Mouse (Mus musculus): ENCODE measurements around the gene Odf3. TPM values are rescaled to one million over a fixed set of nuclear protein-coding genes. Genes with fewer than 3 reads are reported as not detected.

The Odf3 gene
- not detected for polyA plus RNA-seq (2014; fragmentation: Illumina TruSeq; extraction: RNeasy Lipid Tissue Mini Kit (QIAGEN cat#74804); ENCODE audit: low read depth, low replicate concordance)

DNA sequence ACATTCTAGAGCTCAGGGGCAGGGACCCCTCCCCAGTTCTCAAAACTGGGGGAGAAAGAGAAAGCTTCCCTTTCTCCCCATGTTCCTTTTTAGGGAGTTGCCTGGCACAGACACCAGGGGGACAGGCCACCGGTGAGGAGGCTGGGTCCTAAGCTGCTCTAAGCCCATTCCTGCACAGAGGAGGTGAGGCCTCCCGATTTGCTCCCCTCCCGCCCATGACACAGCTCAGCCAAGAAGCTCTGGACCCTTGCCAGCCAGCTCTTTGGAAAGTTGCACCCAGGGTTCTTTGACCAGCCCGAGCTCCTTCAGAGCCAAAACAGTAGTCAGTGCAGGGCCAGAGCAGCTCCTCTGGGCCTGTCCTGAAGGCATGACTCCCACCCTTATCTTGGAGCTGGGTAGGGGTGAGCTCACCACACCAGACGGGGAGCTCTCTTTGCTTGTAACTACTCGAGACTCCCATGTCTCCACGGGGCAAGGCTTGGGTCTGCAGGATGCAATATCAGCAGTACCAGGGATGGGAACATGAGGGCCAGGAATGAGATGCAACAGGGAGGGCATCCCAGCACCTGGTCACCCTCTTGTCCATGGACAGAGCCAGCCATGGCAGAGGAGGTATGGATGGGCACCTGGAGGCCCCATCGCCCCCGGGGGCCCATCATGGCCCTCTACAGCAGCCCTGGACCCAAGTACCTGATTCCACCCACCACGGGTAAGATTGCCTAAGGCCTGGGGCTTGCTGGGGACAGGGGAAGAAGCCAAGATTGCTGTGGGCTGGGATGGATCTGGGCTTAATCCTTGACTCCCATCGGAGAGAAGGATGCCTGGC is at the start of gene Odf3:
Gene Odf3, plus strand, starts transcription at position 51 of the 826 bp plus-strand sequence.

DNA sequence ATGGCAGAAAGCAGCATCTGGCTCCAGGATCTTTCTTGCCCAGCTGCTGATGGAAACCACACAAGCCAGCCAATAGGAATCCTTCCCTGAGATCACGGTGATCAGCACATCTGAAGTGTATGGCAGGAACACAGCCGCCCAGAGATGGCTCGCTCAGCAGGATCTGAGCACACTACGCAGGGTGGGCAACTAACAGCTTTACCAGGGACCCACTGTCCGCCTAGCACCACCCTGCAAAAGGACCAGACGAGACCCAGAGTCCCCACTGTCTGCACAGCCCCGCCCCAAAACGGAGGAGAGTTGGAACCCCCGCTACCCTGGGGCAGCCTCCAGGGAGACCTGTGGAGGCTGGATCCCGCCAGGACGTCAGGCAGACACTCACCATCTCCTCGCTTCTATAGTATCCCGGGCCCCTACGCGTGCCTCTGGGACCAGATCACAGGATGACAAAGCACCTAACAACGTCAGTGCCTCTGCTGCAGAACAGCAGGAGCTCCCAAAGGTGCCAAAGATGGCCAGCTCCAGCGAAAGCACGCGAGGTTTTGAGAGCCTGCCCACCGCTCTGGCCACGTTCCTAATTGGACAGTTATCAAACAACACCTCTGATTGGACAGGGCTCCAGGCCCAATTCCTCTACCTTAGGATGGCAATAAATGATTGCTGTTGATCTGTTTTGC is 25.8 kb upstream of the Odf3 start, which contains the start of gene Zfp941:
Gene Zfp941, minus strand, starts transcription at position 526 of the 677 bp plus-strand sequence.

DNA sequence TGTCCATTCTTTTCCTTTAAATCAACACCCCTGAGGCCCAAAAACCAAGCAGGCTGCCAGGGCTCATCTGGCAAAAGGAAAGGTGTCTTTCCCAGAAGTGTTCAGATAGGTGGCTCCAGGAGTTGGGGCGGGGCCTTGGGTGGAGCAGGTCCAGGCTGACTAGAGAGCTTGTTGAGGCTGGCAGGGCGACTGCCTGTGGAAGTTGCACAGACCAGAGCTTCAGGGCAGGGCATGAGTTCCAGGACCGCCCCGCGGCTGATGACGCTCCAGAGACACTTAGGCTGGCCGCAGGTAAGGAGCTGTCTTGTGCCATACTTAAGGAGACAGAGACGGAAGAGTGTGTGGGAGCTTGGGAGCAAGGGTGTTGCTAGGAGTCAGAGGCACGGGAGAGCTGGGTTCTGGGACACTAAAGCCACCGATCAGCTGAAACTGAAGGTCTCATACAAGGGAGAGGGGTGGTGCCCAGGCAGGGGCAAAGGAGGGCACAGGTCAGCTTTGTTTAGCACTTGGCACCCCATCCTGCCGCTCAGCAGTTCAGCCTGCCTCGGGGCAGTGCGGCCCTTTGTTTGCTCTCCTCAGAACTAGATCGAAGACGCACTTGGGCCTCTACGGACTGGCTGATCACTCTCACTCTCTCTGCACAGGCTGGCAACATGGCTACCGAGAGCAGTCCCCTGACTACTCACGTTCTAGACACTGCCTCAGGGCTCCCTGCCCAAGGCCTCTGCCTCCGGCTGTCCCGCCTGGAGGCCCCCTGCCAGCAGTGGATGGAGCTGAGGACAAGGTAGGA is 12.4 kb upstream of the Odf3 start, which contains the start of gene Urah:
Gene Urah, plus strand, starts transcription at position 51 of the 790 bp plus-strand sequence.

DNA sequence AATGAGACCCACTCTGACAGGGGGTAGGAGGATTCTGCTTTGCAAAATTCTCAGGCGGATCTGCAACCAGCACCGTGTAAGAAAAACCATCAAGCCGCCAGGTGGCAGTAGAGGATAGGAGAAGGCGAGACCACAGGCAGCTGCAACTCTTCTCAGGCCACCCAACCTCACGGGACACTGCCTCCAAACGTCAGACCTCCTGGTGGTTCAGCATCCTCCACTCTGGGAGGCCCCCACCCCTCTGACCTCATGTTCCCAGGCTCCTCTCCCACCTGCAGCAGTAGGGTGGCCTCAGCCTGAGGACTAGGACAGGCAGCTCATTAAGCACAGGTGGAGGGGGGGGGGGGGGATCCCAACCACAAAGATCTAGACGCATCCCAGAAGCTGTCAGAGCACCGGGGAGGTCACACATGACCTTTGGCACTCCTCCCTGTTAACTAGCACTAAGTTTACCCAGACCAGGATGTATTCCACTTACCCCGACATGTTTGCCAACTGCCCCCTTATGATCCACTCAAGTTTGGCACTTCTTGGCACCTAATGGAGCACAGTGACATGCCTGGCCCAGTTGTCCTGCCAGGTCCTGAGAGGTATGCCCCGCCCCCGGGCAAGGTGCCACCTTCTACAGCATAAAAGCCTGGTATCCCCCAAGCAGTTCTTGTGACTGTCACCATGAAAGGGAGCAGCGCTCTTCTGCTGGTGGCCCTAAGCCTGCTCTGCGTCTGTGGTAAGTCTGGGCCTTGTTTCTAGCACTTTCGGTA is 2.5 kb upstream of the Odf3 start, which contains the start of gene Scgb1c1:
Gene Scgb1c1, plus strand, starts transcription at position 643 of the 761 bp plus-strand sequence.

DNA sequence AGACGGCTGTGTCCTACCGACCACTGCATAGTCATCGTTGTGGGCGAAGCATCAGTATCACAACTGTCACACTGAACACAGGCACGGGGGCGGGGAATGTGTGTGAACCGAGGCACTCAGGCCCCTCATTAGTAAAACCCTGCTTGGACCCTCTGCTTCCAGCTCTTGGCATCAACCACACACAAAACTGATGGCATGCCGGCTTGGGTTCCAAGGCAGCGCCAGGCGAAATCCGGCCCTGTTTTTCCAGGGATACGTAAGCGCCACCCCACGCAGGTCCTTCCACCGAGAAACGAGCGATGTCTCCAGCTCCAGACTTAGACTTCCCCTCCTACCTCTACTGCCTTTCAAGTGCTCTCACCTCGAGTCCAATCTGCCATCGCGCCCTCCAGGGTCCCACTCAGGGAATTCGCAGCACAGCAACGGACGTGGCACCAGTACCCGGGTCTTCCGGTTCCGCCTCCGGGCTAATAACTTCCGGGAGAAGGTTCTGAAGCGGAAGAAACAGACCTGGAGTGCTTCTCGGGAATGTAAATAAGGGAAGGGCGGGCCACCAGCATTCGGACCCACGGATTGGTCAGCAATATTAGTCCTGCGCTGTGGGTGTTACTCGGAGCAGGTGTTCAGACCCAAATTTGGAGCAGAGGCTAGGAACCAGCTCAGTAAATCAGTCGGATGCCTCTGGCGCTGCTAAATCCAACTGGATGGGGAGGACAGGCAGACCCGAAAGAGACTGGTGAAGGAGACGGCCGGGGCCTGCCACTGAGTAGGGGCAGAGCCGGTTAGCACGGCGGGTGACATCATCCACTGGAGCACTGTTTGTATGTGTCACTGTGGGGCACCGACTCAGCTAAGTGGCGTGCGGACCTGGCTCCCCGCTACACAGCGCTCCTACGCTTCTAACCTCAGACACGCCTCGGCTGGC is 8.5 kb downstream of the Odf3 start, which contains the start of gene Gm45785:
Gene Gm45785, minus strand, starts transcription at position 472 of the 925 bp plus-strand sequence.

DNA sequence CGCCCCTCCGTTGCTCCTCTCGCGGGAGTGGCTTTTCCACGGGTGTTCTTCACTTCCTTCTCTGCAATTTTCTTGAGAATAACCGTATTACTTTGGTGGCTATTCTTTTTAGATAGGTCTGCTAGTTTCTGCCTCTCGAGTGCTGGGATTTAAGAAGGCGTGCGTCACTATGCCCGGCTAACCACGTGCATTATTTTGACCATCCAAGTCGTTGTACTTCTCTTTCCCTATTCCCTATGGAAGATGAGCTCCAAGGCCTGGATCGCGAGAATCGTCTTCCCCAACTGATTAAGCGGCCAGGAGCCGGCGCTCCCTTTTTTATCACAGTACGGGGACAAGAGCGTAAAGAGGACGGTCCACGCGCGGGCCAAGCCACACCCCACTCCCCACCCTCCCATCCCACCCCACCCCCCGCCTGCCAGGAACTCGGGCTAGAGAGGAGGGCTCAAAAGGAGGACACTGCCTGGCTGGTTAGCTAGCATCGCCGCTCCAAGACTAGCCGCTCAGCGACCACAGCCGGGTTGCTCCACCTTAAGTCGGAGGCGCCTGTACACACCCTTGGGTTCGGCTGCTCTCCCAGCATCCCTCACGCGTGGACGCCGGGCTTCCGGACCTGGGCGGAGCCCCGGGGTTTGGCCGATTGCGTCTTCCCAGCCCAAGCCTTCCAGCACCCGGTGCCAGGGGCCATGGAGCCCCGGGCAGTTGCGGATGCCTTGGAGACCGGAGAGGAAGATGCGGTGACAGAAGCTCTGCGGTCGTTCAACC is 9.4 kb downstream of the Odf3 start, which contains the start of gene Ric8a:
Gene Ric8a, plus strand, starts transcription at position 173 of the 765 bp plus-strand sequence.

DNA sequence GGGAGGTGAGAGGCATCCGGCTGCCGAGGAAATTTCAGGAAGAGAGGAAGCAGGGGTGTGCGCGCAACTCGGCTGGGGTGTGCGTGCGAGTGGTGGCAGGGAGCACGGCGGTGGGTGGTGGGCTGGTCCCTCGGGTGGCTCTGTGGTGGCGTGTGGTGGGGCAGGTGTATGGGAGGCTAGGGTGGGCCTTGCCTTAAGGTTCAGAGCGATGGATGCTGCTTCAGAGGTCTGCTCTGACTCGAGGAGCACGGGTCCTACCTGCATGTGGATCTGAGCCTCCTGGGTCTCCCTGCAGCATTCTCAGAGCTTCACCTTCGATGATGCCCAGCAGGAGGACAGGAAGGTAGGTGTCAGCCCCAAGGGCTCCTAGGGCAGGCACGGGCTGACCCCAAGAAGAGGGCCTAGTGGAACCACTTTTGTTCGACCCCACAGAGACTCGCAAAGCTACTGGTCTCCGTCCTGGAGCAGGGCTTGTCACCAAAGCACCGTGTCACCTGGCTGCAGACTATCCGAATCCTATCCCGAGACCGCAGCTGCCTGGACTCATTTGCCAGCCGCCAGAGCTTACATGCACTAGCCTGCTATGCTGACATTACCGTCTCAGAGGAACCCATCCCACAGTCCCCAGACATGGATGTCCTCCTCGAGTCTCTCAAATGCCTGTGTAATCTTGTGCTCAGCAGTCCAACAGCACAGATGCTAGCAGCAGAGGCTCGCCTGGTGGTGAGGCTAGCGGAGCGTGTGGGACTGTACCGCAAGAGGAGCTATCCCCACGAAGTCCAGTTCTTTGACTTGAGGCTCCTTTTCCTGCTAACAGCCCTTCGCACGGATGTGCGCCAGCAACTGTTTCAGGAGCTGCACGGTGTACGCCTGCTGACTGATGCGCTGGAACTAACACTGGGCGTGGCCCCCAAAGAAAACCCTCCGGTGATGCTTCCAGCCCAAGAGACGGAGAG is 10.2 kb downstream of the Odf3 start, which contains the start of gene Bet1l:
Gene Bet1l, minus strand, starts transcription at position 28 of the 956 bp plus-strand sequence.

DNA sequence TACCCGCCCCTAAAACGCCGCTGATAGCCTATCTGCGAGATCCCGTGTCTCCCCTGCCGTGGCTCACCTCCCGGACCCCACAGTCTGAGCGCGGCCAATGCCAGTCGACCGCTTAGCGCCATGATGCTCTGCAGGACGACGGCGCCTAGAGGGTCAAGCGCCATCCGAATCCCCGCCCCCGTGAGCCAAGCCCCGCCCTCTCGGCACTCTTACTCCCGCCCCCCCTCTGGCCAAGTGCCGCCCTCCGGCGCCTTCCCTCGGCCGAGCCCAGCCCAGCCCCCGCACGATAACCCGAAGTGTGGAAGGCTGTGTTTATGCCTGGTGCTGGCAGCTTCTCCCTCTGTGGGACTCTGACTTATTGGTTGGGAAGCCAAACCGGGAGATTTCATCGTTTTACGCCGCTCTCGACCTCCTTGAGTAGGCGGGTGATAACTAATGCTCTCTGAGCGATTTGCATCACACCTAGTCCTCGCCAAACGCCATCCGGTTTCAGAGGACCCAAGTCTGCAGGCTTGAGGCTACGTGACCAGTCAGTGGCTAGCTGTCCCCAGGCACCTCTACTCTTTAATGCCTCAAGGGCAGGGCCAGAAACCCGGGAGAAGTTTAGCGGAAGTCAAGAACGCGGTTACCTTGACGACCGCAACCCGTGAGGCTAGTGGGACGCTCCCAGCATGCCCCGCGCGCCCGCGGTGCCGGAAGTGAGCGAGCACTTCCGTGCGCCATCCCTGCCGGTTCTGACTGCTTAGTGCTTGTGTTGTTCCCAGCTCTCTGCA is 34.3 kb downstream of the Odf3 start, which contains the start of the genes Psmd13 and Sirt3:
Gene Psmd13, plus strand, starts transcription at position 273 of the 773 bp plus-strand sequence.
Gene Sirt3, minus strand, starts transcription at position 614 of the 773 bp plus-strand sequence.

DNA sequence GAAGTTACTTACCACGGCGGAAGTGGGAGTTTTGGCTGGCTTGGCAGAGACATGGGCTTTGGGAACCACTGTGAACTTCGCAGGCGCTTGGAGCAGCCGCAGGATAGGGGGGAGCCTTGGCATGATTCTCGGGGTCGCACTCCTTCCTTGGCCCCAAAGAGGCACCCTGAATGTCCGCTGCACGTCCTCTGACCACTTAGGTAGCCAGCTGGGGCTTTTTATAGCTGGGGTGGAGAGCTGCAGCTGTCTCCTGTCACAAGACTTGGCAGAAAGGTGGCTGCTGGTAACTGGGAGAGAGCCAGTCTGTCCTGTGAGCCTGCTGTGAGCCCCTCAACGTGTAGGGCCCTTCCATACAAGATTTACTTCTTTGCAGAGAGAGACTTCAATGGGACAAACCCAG is 52.6 kb downstream of the Odf3 start, which contains the start of gene Cox8b:
Gene Cox8b, minus strand, starts transcription at position 227 of the 400 bp plus-strand sequence.

Other genes with a start within 250 kb of the Odf3 start
- gene Olfr46, start 246.5 kb upstream of the Odf3 start, polyA plus RNA-seq (2014; fragmentation: Illumina TruSeq; extraction: RNeasy Lipid Tissue Mini Kit (QIAGEN cat#74804); ENCODE audit: low read depth, low replicate concordance): not detected
- gene Olfr61, start 218.8 kb upstream of the Odf3 start, polyA plus RNA-seq (2014; fragmentation: Illumina TruSeq; extraction: RNeasy Lipid Tissue Mini Kit (QIAGEN cat#74804); ENCODE audit: low read depth, low replicate concordance): not detected
- not detected for gene Olfr53, start 201.4 kb upstream of the Odf3 start, polyA plus RNA-seq (2014; fragmentation: Illumina TruSeq; extraction: RNeasy Lipid Tissue Mini Kit (QIAGEN cat#74804); ENCODE audit: low read depth, low replicate concordance)
- gene Olfr539, start 187.9 kb upstream of the Odf3 start, polyA plus RNA-seq (2014; fragmentation: Illumina TruSeq; extraction: RNeasy Lipid Tissue Mini Kit (QIAGEN cat#74804); ENCODE audit: low read depth, low replicate concordance): not detected
- gene Olfr45, start 165.9 kb upstream of the Odf3 start, polyA plus RNA-seq (2014; fragmentation: Illumina TruSeq; extraction: RNeasy Lipid Tissue Mini Kit (QIAGEN cat#74804); ENCODE audit: low read depth, low replicate concordance): not detected
- not detected for gene Olfr541, start 150.5 kb upstream of the Odf3 start, polyA plus RNA-seq (2014; fragmentation: Illumina TruSeq; extraction: RNeasy Lipid Tissue Mini Kit (QIAGEN cat#74804); ENCODE audit: low read depth, low replicate concordance)
- 21.8 TPM for gene Cyp2e1, start 84.1 kb upstream of the Odf3 start, polyA plus RNA-seq (2014; fragmentation: Illumina TruSeq; extraction: RNeasy Lipid Tissue Mini Kit (QIAGEN cat#74804); ENCODE audit: low read depth, low replicate concordance)
- gene Syce1, start 60.0 kb upstream of the Odf3 start, polyA plus RNA-seq (2014; fragmentation: Illumina TruSeq; extraction: RNeasy Lipid Tissue Mini Kit (QIAGEN cat#74804); ENCODE audit: low read depth, low replicate concordance): not detected
- gene Zfp941, start 25.6 kb upstream of the Odf3 start, polyA plus RNA-seq (2014; fragmentation: Illumina TruSeq; extraction: RNeasy Lipid Tissue Mini Kit (QIAGEN cat#74804); ENCODE audit: low read depth, low replicate concordance): 0.18 TPM
- 1.8 TPM for gene Urah, start 12.8 kb upstream of the Odf3 start, polyA plus RNA-seq (2014; fragmentation: Illumina TruSeq; extraction: RNeasy Lipid Tissue Mini Kit (QIAGEN cat#74804); ENCODE audit: low read depth, low replicate concordance)
- 35.3 TPM for gene Scgb1c1, start 2.3 kb upstream of the Odf3 start, polyA plus RNA-seq (2014; fragmentation: Illumina TruSeq; extraction: RNeasy Lipid Tissue Mini Kit (QIAGEN cat#74804); ENCODE audit: low read depth, low replicate concordance)
- gene Gm45785, start 8.5 kb downstream of the Odf3 start, polyA plus RNA-seq (2014; fragmentation: Illumina TruSeq; extraction: RNeasy Lipid Tissue Mini Kit (QIAGEN cat#74804); ENCODE audit: low read depth, low replicate concordance): not detected
- gene Ric8a, start 9.2 kb downstream of the Odf3 start, polyA plus RNA-seq (2014; fragmentation: Illumina TruSeq; extraction: RNeasy Lipid Tissue Mini Kit (QIAGEN cat#74804); ENCODE audit: low read depth, low replicate concordance): 22.6 TPM
- gene Bet1l, start 9.8 kb downstream of the Odf3 start, polyA plus RNA-seq (2014; fragmentation: Illumina TruSeq; extraction: RNeasy Lipid Tissue Mini Kit (QIAGEN cat#74804); ENCODE audit: low read depth, low replicate concordance): 12.4 TPM
- 93.8 TPM for gene Psmd13, start 34.2 kb downstream of the Odf3 start, polyA plus RNA-seq (2014; fragmentation: Illumina TruSeq; extraction: RNeasy Lipid Tissue Mini Kit (QIAGEN cat#74804); ENCODE audit: low read depth, low replicate concordance)
- gene Sirt3, start 34.5 kb downstream of the Odf3 start, polyA plus RNA-seq (2014; fragmentation: Illumina TruSeq; extraction: RNeasy Lipid Tissue Mini Kit (QIAGEN cat#74804); ENCODE audit: low read depth, low replicate concordance): 77.7 TPM
- 3,602 TPM for gene Cox8b, start 52.6 kb downstream of the Odf3 start, polyA plus RNA-seq (2014; fragmentation: Illumina TruSeq; extraction: RNeasy Lipid Tissue Mini Kit (QIAGEN cat#74804); ENCODE audit: low read depth, low replicate concordance)
- gene Nlrp6, start 73.1 kb downstream of the Odf3 start, polyA plus RNA-seq (2014; fragmentation: Illumina TruSeq; extraction: RNeasy Lipid Tissue Mini Kit (QIAGEN cat#74804); ENCODE audit: low read depth, low replicate concordance): not detected
- 6.1 TPM for gene Pgghg, start 93.6 kb downstream of the Odf3 start, polyA plus RNA-seq (2014; fragmentation: Illumina TruSeq; extraction: RNeasy Lipid Tissue Mini Kit (QIAGEN cat#74804); ENCODE audit: low read depth, low replicate concordance)
- 0.92 TPM for gene Ifitm5, start 102.5 kb downstream of the Odf3 start, polyA plus RNA-seq (2014; fragmentation: Illumina TruSeq; extraction: RNeasy Lipid Tissue Mini Kit (QIAGEN cat#74804); ENCODE audit: low read depth, low replicate concordance)
- gene Gm45717, start 108.1 kb downstream of the Odf3 start, polyA plus RNA-seq (2014; fragmentation: Illumina TruSeq; extraction: RNeasy Lipid Tissue Mini Kit (QIAGEN cat#74804); ENCODE audit: low read depth, low replicate concordance): not detected
- gene Ifitm2, start 108.2 kb downstream of the Odf3 start, polyA plus RNA-seq (2014; fragmentation: Illumina TruSeq; extraction: RNeasy Lipid Tissue Mini Kit (QIAGEN cat#74804); ENCODE audit: low read depth, low replicate concordance): 168 TPM
- gene Ifitm1, start 119.4 kb downstream of the Odf3 start, polyA plus RNA-seq (2014; fragmentation: Illumina TruSeq; extraction: RNeasy Lipid Tissue Mini Kit (QIAGEN cat#74804); ENCODE audit: low read depth, low replicate concordance): 10.8 TPM
- 220 TPM for gene Ifitm3, start 163.0 kb downstream of the Odf3 start, polyA plus RNA-seq (2014; fragmentation: Illumina TruSeq; extraction: RNeasy Lipid Tissue Mini Kit (QIAGEN cat#74804); ENCODE audit: low read depth, low replicate concordance)
- 0.84 TPM for gene Ifitm6, start 170.1 kb downstream of the Odf3 start, polyA plus RNA-seq (2014; fragmentation: Illumina TruSeq; extraction: RNeasy Lipid Tissue Mini Kit (QIAGEN cat#74804); ENCODE audit: low read depth, low replicate concordance)
- gene Gm17387, start 181.3 kb downstream of the Odf3 start, polyA plus RNA-seq (2014; fragmentation: Illumina TruSeq; extraction: RNeasy Lipid Tissue Mini Kit (QIAGEN cat#74804); ENCODE audit: low read depth, low replicate concordance): not detected
- gene B4galnt4, start 213.3 kb downstream of the Odf3 start, polyA plus RNA-seq (2014; fragmentation: Illumina TruSeq; extraction: RNeasy Lipid Tissue Mini Kit (QIAGEN cat#74804); ENCODE audit: low read depth, low replicate concordance): not detected
- not detected for gene Pkp3, start 230.4 kb downstream of the Odf3 start, polyA plus RNA-seq (2014; fragmentation: Illumina TruSeq; extraction: RNeasy Lipid Tissue Mini Kit (QIAGEN cat#74804); ENCODE audit: low read depth, low replicate concordance)

Data from heart, adult 10 weeks (tissue).